Mouse (Mus musculus): Measurements from ENCODE around the gene Gtpbp8. TPM values are rescaled to one million over a fixed set of nuclear protein-coding genes. Genes with fewer than 3 reads are reported as not detected.

Gtpbp8 gene
- polyA plus RNA-seq, 1 experiment from 2014 or later: 38.7 TPM

GRCm38 (mm10) chr16:44695859-44696620, 50.1 kb downstream of the Gtpbp8 start:
- Histone ChIP-seq H3K9me3 (no peaks in the 10 kb centered on the region), H3K4me1 (replicated peaks) (peaks cover 7% of the 10 kb centered on the region), H3K27ac (no peak overlapping the region), H3K27me3 (no peaks in the 10 kb centered on the region), H3K4me3 (replicated peaks) (no peak overlapping the region), H3K9ac (replicated peaks) (no peak overlapping the region), H3K4me2 (replicated peaks) (no peak overlapping the region), H3K36me3 (no peaks in the 10 kb centered on the region)
- ATAC-seq: no peak
- 58% methylated on average over 12 of the region's 12 CpGs for whole genome bisulfite sequencing

- no peak for ATAC-seq
- Histone ChIP-seq H3K4me1 (replicated peaks) (peaks cover 7% of the 10 kb centered on the region), H3K36me3 (no peaks in the 10 kb centered on the region), H3K27ac (no peak overlapping the region), H3K9me3 (no peaks in the 10 kb centered on the region), H3K4me2 (replicated peaks) (no peak overlapping the region), H3K4me3 (replicated peaks) (no peak overlapping the region), H3K27me3 (no peaks in the 10 kb centered on the region), H3K9ac (replicated peaks) (no peak overlapping the region)
- 85% methylated on average over 8 of the region's 8 CpGs for WGBS
These were observed 50.8 kb downstream of the Gtpbp8 start for GRCm38 (mm10) chr16:44695214-44695858.

GRCm38 (mm10) chr16:44693695-44694094, 52.5 kb downstream of the Gtpbp8 start:
- no peak for ATAC-seq
- peaks cover 11% of the 10 kb centered on the region for H3K4me1 ChIP-seq (replicated peaks)
- H3K4me2 ChIP-seq (replicated peaks): no peak overlapping the region
- H3K27ac ChIP-seq: no peak overlapping the region
- H3K27me3 ChIP-seq: no peaks in the 10 kb centered on the region
- no peak overlapping the region for H3K4me3 ChIP-seq (replicated peaks)
- H3K9me3 ChIP-seq: no peaks in the 10 kb centered on the region
- H3K36me3 ChIP-seq: no peaks in the 10 kb centered on the region
- H3K9ac ChIP-seq (replicated peaks): no peak overlapping the region
- WGBS: 74% methylated on average over 6 of the region's 6 CpGs

- H3K4me3 ChIP-seq (replicated peaks): no peak overlapping the region
- H3K27me3 ChIP-seq: no peaks in the 10 kb centered on the region
- ATAC-seq: no peak
- no peaks in the 10 kb centered on the region for H3K36me3 ChIP-seq
- H3K9ac ChIP-seq (replicated peaks): no peak overlapping the region
- WGBS: 98% methylated on average over 1 of the region's 1 CpGs
- H3K4me2 ChIP-seq (replicated peaks): no peak overlapping the region
- H3K4me1 ChIP-seq (replicated peaks): peaks cover 22% of the 10 kb centered on the region
- no peaks in the 10 kb centered on the region for H3K9me3 ChIP-seq
- no peak overlapping the region for H3K27ac ChIP-seq
These were observed 53.6 kb downstream of the Gtpbp8 start for GRCm38 (mm10) chr16:44692541-44692940.

- H3K4me1 ChIP-seq (replicated peaks): peaks cover 31% of the 10 kb centered on the region
- H3K36me3 ChIP-seq: no peaks in the 10 kb centered on the region
- WGBS: 61% methylated on average over 17 of the region's 17 CpGs
- no peak for ATAC-seq
- no peak overlapping the region for H3K4me2 ChIP-seq (replicated peaks)
- H3K9me3 ChIP-seq: no peaks in the 10 kb centered on the region
- no peak overlapping the region for H3K27ac ChIP-seq
- H3K27me3 ChIP-seq: no peaks in the 10 kb centered on the region
- no peak overlapping the region for H3K4me3 ChIP-seq (replicated peaks)
- H3K9ac ChIP-seq (replicated peaks): no peak overlapping the region
These were observed 54.5 kb downstream of the Gtpbp8 start for GRCm38 (mm10) chr16:44691561-44692141.

- Histone ChIP-seq H3K27me3 (no peaks in the 10 kb centered on the region), H3K36me3 (no peaks in the 10 kb centered on the region), H3K9ac (replicated peaks) (no peak overlapping the region), H3K27ac (no peak overlapping the region), H3K9me3 (no peaks in the 10 kb centered on the region), H3K4me2 (replicated peaks) (no peak overlapping the region), H3K4me1 (replicated peaks) (peaks cover 30% of the 10 kb centered on the region), H3K4me3 (replicated peaks) (no peak overlapping the region)
- WGBS: 84% methylated on average over 2 of the region's 2 CpGs
- no peak for ATAC-seq
These were observed 55.1 kb downstream of the Gtpbp8 start for GRCm38 (mm10) chr16:44691066-44691465.

- Histone ChIP-seq H3K27me3 (no peaks in the 10 kb centered on the region), H3K27ac (no peak overlapping the region), H3K4me3 (replicated peaks) (no peak overlapping the region), H3K9me3 (no peaks in the 10 kb centered on the region), H3K36me3 (no peaks in the 10 kb centered on the region), H3K4me2 (replicated peaks) (no peak overlapping the region), H3K9ac (replicated peaks) (no peak overlapping the region), H3K4me1 (replicated peaks) (peaks cover 25% of the 10 kb centered on the region)
- no peak for ATAC-seq
- WGBS: 71% methylated on average over 2 of the region's 2 CpGs
These were observed 55.7 kb downstream of the Gtpbp8 start for GRCm38 (mm10) chr16:44690501-44690900.

GRCm38 (mm10) chr16:44688507-44688906, 57.7 kb downstream of the Gtpbp8 start:
- ATAC-seq: no peak
- Histone ChIP-seq H3K9me3 (no peaks in the 10 kb centered on the region), H3K27ac (peak overlapping the region; percentile 82), H3K4me1 (replicated peaks) (peaks cover 38% of the 10 kb centered on the region), H3K4me3 (replicated peaks) (no peak overlapping the region), H3K36me3 (no peaks in the 10 kb centered on the region), H3K9ac (replicated peaks) (no peak overlapping the region), H3K4me2 (replicated peaks) (peak overlapping the region; percentile 51), H3K27me3 (no peaks in the 10 kb centered on the region)
- 0% methylated on average over 4 of the region's 4 CpGs for WGBS

- Histone ChIP-seq H3K4me3 (replicated peaks) (peak overlapping the region; percentile 14), H3K9me3 (no peaks in the 10 kb centered on the region), H3K9ac (replicated peaks) (peak overlapping the region; percentile 32; the same call in 1 of the 2 replicates), H3K27ac (peak overlapping the region; percentile 82), H3K4me1 (replicated peaks) (peaks cover 38% of the 10 kb centered on the region), H3K27me3 (no peaks in the 10 kb centered on the region), H3K36me3 (no peaks in the 10 kb centered on the region), H3K4me2 (replicated peaks) (peak overlapping the region; percentile 51)
- ATAC-seq: no peak
- WGBS: under 1% methylated on average over 18 of the region's 18 CpGs
These were observed 58.3 kb downstream of the Gtpbp8 start for GRCm38 (mm10) chr16:44687719-44688420.

GRCm38 (mm10) chr16:44686991-44687718, 59.0 kb downstream of the Gtpbp8 start:
- Histone ChIP-seq H3K27me3 (no peaks in the 10 kb centered on the region), H3K9ac (replicated peaks) (peak overlapping the region; percentile 32; the same call in 1 of the 2 replicates), H3K36me3 (no peaks in the 10 kb centered on the region), H3K27ac (peak overlapping the region; percentile 82), H3K4me1 (replicated peaks) (peaks cover 38% of the 10 kb centered on the region), H3K9me3 (peaks cover 6% of the 10 kb centered on the region), H3K4me2 (replicated peaks) (peak overlapping the region; percentile 51), H3K4me3 (replicated peaks) (peak overlapping the region; percentile 14)
- peak; percentile 96 for ATAC-seq
- whole genome bisulfite sequencing: 15% methylated on average over 20 of the region's 20 CpGs
